Mouse (Mus musculus): ENCODE data around the gene Uvrag. TPM values are rescaled to one million over a fixed set of nuclear protein-coding genes. Genes with fewer than 3 reads are reported as not detected.
"Not testable (repeated sequence)": the region's sequence is repeated elsewhere in the genome, so short reads cannot be mapped to it uniquely, and the experiment has no call there.

The Uvrag gene
- polyA plus RNA-seq, 1 experiment from 2014 or later, result 14.2 TPM

- H3K9ac ChIP-seq, result no peak overlapping the region
- H3K27ac ChIP-seq, result no peak overlapping the region
- H3K4me2 ChIP-seq, result no peak overlapping the region
- H3K4me1 ChIP-seq (replicated peaks), result no peaks in the 10 kb centered on the region
- peaks cover 11% of the 10 kb centered on the region; the same call in 1 of the 2 replicates for H3K36me3 ChIP-seq
- no peak for ATAC-seq (ENCODE audit: low FRiP score)
- no peaks in the 10 kb centered on the region for H3K27me3 ChIP-seq
- no peaks in the 10 kb centered on the region for H3K9me3 ChIP-seq
- H3K4me3 ChIP-seq, result no peak overlapping the region
- WGBS, result 80% methylated on average over 9 of the region's 9 CpGs
Observed at GRCm38 (mm10) chr7:99086646-99087443, 54.1 kb downstream of the Uvrag start.

GRCm38 (mm10) chr7:99085249-99085648 lies 55.7 kb downstream of the Uvrag start:
- Histone ChIP-seq H3K9me3 (no peaks in the 10 kb centered on the region), H3K4me3 (no peak overlapping the region), H3K9ac (no peak overlapping the region), H3K4me2 (no peak overlapping the region), H3K4me1 (replicated peaks) (no peaks in the 10 kb centered on the region), H3K27me3 (no peaks in the 10 kb centered on the region), H3K27ac (no peak overlapping the region), H3K36me3 (peaks cover 11% of the 10 kb centered on the region; the same call in 1 of the 2 replicates)
- ATAC-seq (ENCODE audit: low FRiP score), result no peak
- 83% methylated on average over 3 of the region's 3 CpGs for WGBS

GRCm38 (mm10) chr7:99079522-99079921 lies 61.4 kb downstream of the Uvrag start:
- H3K4me1 ChIP-seq (replicated peaks), result no peaks in the 10 kb centered on the region
- no peak for ATAC-seq (ENCODE audit: low FRiP score)

GRCm38 (mm10) chr7:99078805-99079204 lies 62.1 kb downstream of the Uvrag start:
- no peaks in the 10 kb centered on the region for H3K27me3 ChIP-seq

More at GRCm38 (mm10) chr7:99079522-99079921, 61.4 kb downstream of the Uvrag start:
- Histone ChIP-seq H3K4me3 (no peak overlapping the region), H3K27me3 (no peaks in the 10 kb centered on the region), H3K9me3 (no peaks in the 10 kb centered on the region), H3K4me2 (no peak overlapping the region), H3K36me3 (no peaks in the 10 kb centered on the region), H3K27ac (no peak overlapping the region), H3K9ac (no peak overlapping the region)
- 42% methylated on average over 4 of the region's 4 CpGs for WGBS

GRCm38 (mm10) chr7:99077234-99077633 lies 63.7 kb downstream of the Uvrag start:
- no peak overlapping the region for H3K4me2 ChIP-seq
- no peaks in the 10 kb centered on the region for H3K4me1 ChIP-seq (replicated peaks)
- no peak overlapping the region for H3K9ac ChIP-seq
- no peaks in the 10 kb centered on the region for H3K9me3 ChIP-seq
- no peak for ATAC-seq (ENCODE audit: low FRiP score)
- H3K27me3 ChIP-seq, result no peaks in the 10 kb centered on the region
- no peak overlapping the region for H3K27ac ChIP-seq
- 76% methylated on average over 8 of the region's 8 CpGs for WGBS
- no peak overlapping the region for H3K4me3 ChIP-seq
- H3K36me3 ChIP-seq, result no peaks in the 10 kb centered on the region

More at GRCm38 (mm10) chr7:99078805-99079204, 62.1 kb downstream of the Uvrag start:
- Histone ChIP-seq H3K4me3 (no peak overlapping the region), H3K9me3 (no peaks in the 10 kb centered on the region), H3K36me3 (no peaks in the 10 kb centered on the region), H3K9ac (peak overlapping the region; percentile 46; the same call in 1 of the 2 replicates), H3K4me1 (replicated peaks) (no peaks in the 10 kb centered on the region), H3K4me2 (no peak overlapping the region), H3K27ac (no peak overlapping the region)
- WGBS, result 94% methylated on average over 6 of the region's 6 CpGs
- no peak for ATAC-seq (ENCODE audit: low FRiP score)

- WGBS, result 87% methylated on average over 5 of the region's 5 CpGs
- Histone ChIP-seq H3K4me3 (no peak overlapping the region), H3K4me1 (replicated peaks) (no peaks in the 10 kb centered on the region), H3K36me3 (no peaks in the 10 kb centered on the region), H3K4me2 (no peak overlapping the region), H3K27ac (no peak overlapping the region), H3K27me3 (no peaks in the 10 kb centered on the region), H3K9ac (no peak overlapping the region), H3K9me3 (no peaks in the 10 kb centered on the region)
- ATAC-seq (ENCODE audit: low FRiP score), result no peak
Observed at GRCm38 (mm10) chr7:99075101-99075500, 65.8 kb downstream of the Uvrag start.

- Histone ChIP-seq H3K4me1 (replicated peaks) (no peaks in the 10 kb centered on the region), H3K4me2 (no peak overlapping the region), H3K36me3 (no peaks in the 10 kb centered on the region), H3K4me3 (no peak overlapping the region), H3K9me3 (no peaks in the 10 kb centered on the region), H3K27ac (no peak overlapping the region), H3K27me3 (no peaks in the 10 kb centered on the region), H3K9ac (no peak overlapping the region)
- ATAC-seq (ENCODE audit: low FRiP score), result peak; percentile 65
- WGBS, result 27% methylated on average over 7 of the region's 7 CpGs
Observed at GRCm38 (mm10) chr7:99073734-99074372, 67.1 kb downstream of the Uvrag start.

- Histone ChIP-seq H3K9ac (no peak overlapping the region), H3K36me3 (no peaks in the 10 kb centered on the region), H3K4me3 (no peak overlapping the region), H3K4me1 (replicated peaks) (peaks cover 9% of the 10 kb centered on the region), H3K9me3 (no peaks in the 10 kb centered on the region), H3K4me2 (no peak overlapping the region), H3K27ac (no peak overlapping the region), H3K27me3 (no peaks in the 10 kb centered on the region)
- no peak for ATAC-seq (ENCODE audit: low FRiP score)
- 82% methylated on average over 7 of the region's 7 CpGs for WGBS
Observed at GRCm38 (mm10) chr7:99067710-99068109, 73.2 kb downstream of the Uvrag start.

- Histone ChIP-seq H3K4me3 (no peak overlapping the region), H3K4me2 (no peak overlapping the region), H3K27ac (no peak overlapping the region), H3K4me1 (replicated peaks) (peaks cover 9% of the 10 kb centered on the region), H3K9ac (0 out of 2 replicates have a peak overlapping the region, but pooled peaks have one; percentile 59), H3K27me3 (no peaks in the 10 kb centered on the region), H3K36me3 (no peaks in the 10 kb centered on the region), H3K9me3 (no peaks in the 10 kb centered on the region)
- ATAC-seq (ENCODE audit: low FRiP score), result no peak
- WGBS, result 26% methylated on average over 2 of the region's 2 CpGs
Observed at GRCm38 (mm10) chr7:99065920-99066319, 75.0 kb downstream of the Uvrag start.

GRCm38 (mm10) chr7:99065391-99065831 lies 75.5 kb downstream of the Uvrag start:
- H3K27ac ChIP-seq, result 0 out of 2 replicates have a peak overlapping the region, but pooled peaks have one; percentile 15
- ATAC-seq (ENCODE audit: low FRiP score), result no peak
- peaks cover 9% of the 10 kb centered on the region for H3K4me1 ChIP-seq (replicated peaks)
- H3K9me3 ChIP-seq, result no peaks in the 10 kb centered on the region
- no peaks in the 10 kb centered on the region for H3K27me3 ChIP-seq
- 9% methylated on average over 11 of the region's 11 CpGs for WGBS
- 0 out of 2 replicates have a peak overlapping the region, but pooled peaks have one; percentile 19 for H3K4me2 ChIP-seq
- H3K36me3 ChIP-seq, result no peaks in the 10 kb centered on the region
- H3K4me3 ChIP-seq, result no peak overlapping the region
- H3K9ac ChIP-seq, result peak overlapping the region; percentile 59; the same call in 1 of the 2 replicates

GRCm38 (mm10) chr7:99064795-99065194 lies 76.1 kb downstream of the Uvrag start:
- Histone ChIP-seq H3K27ac (no peak overlapping the region), H3K4me1 (replicated peaks) (peaks cover 9% of the 10 kb centered on the region), H3K27me3 (no peaks in the 10 kb centered on the region), H3K9me3 (no peaks in the 10 kb centered on the region), H3K4me3 (no peak overlapping the region), H3K4me2 (no peak overlapping the region), H3K9ac (no peak overlapping the region), H3K36me3 (no peaks in the 10 kb centered on the region)
- ATAC-seq (ENCODE audit: low FRiP score), result no peak
- 83% methylated on average over 3 of the region's 3 CpGs for WGBS

GRCm38 (mm10) chr7:99062263-99062662 lies 78.7 kb downstream of the Uvrag start:
- H3K36me3 ChIP-seq; H3K27me3 ChIP-seq; H3K9me3 ChIP-seq; H3K9ac ChIP-seq; ATAC-seq (ENCODE audit: low FRiP score); H3K4me3 ChIP-seq; H3K4me1 ChIP-seq (replicated peaks); H3K4me2 ChIP-seq; H3K27ac ChIP-seq: not testable (repeated sequence)
- 83% methylated on average over 3 of the region's 3 CpGs for WGBS

Measured in hindbrain, embryonic 13.5 days (tissue).